ENCODE assay signal across 35 mouse cellular contexts in the genomic region with DNA sequence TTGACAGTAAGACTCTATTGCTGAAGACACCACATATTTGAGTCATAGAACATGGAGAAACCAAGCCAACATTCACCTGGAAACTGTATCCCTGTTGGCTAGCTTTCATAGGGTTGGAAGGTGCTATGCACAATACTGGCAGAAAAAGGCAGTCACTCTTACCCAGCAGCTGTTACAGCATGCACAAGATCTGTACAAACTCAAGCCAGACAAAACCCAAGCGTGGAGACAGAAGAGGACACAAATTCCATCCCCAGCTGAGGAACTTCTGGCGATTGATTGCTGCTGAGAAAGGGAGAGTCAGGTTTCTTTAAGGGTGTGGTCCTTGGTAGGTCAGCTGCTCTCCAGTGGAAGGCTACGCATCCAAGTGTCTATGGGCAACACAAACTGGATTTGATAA. TPM values are rescaled to one million over a fixed set of nuclear protein-coding genes. Genes with fewer than 3 reads are reported as not detected.
"Had no signal": no experiment of that assay in that cellular context is flagged by ENCODE, and none has a peak within 500 bp of the region (broad histone marks: within the 10 kb centered on the region; RNA-seq: fewer than 3 reads in every experiment).

No protein-coding gene starts in this region.

- H3K27ac ChIP-seq: gastrocnemius, adult 2 months; heart, adult 2 months; heart, embryonic 10.5 days; hindbrain, embryonic 10.5 days; hindbrain, embryonic 12.5 days; hindbrain, embryonic 14.5 days; intestine, embryonic 15.5 days; kidney, embryonic 15.5 days; kidney, postnatal 0 days; limb, embryonic 12.5 days; liver, embryonic 13.5 days had no signal

- DNase-seq: gastrocnemius, adult 2 months; gastrocnemius, postnatal 10 days; gastrocnemius, postnatal 25 days; heart, adult 2 months; heart, postnatal 10 days; heart, postnatal 4 days; kidney, adult 18-20 months; kidney, adult 9 months; kidney, postnatal 14 days; kidney, postnatal 36 days; layer of hippocampus, adult 9-11 months; layer of hippocampus, postnatal 36 days; left cerebral cortex, postnatal 4 days; liver; liver, embryonic 13.5 days had no signal

- H3K27me3 ChIP-seq: heart, embryonic 12.5 days; hindbrain, embryonic 12.5 days; intestine, embryonic 15.5 days; kidney, embryonic 15.5 days; limb, embryonic 12.5 days; liver, embryonic 13.5 days had no signal

- H3K36me3 ChIP-seq: hindbrain, embryonic 12.5 days; intestine, embryonic 15.5 days had no signal

- H3K9me3 ChIP-seq: heart, embryonic 10.5 days; heart, embryonic 12.5 days; hindbrain, embryonic 10.5 days; hindbrain, embryonic 12.5 days; intestine, embryonic 15.5 days; kidney, embryonic 15.5 days; limb, embryonic 12.5 days; liver, embryonic 13.5 days had no signal

- H3K4me3 ChIP-seq: gastrocnemius, adult 2 months; heart, adult 2 months; heart, embryonic 10.5 days; heart, embryonic 12.5 days; hindbrain, embryonic 10.5 days; hindbrain, embryonic 12.5 days; intestine, embryonic 15.5 days; kidney, embryonic 15.5 days; limb, embryonic 12.5 days; liver, embryonic 13.5 days had no signal

- H3K9ac ChIP-seq: heart, embryonic 12.5 days; hindbrain, embryonic 12.5 days; hindbrain, embryonic 14.5 days; intestine, embryonic 15.5 days; kidney, embryonic 15.5 days; limb, embryonic 12.5 days; liver, embryonic 13.5 days had no signal

- H3K4me2 ChIP-seq: heart, embryonic 12.5 days; hindbrain, embryonic 12.5 days; hindbrain, embryonic 14.5 days; intestine, embryonic 15.5 days; kidney, embryonic 15.5 days; limb, embryonic 12.5 days; liver, embryonic 11.5 days; liver, embryonic 13.5 days had no signal

- H3K4me1 ChIP-seq: hindbrain, embryonic 12.5 days; intestine, embryonic 15.5 days; kidney, embryonic 15.5 days; limb, embryonic 12.5 days had no signal

- ATAC-seq: hindbrain, embryonic 16.5 days; inflammation-experienced regulatory T-cells, adult 6 months; intestine, embryonic 15.5 days; intestine, postnatal 0 days had no signal

RNA-seq across cellular contexts. Expression of a gene that starts 39.4 kb away (rescaled TPM):
- total RNA-seq: granulocyte monocyte progenitor cell, adult 5-6 weeks; layer of hippocampus, adult 18-20 months; layer of hippocampus, postnatal 14 days; layer of hippocampus, postnatal 36 days; left cerebral cortex, adult 18-20 months; left cerebral cortex, postnatal 10 days; left cerebral cortex, postnatal 25 days had no signal
- polyA plus RNA-seq: heart, embryonic 16.5 days; hindbrain, embryonic 12.5 days; liver, embryonic 13.5 days had no signal
